Mouse (Mus musculus): ENCODE data around the gene Slc37a3. TPM values are rescaled to one million over a fixed set of nuclear protein-coding genes. Genes with fewer than 3 reads are reported as not detected.
A peak's percentile ranks its signal among the peaks of the same experiment; 100 is the strongest.

Gene Slc37a3
- total and polyA plus RNA-seq, 3 experiments: 9.2 to 19.3 (median 18.8) TPM

GRCm38 (mm10) chr6:39311786-39312185 lies 65.7 kb downstream of the Slc37a3 start:
- Histone ChIP-seq H3K4me1 (ENCODE audit: control insufficient read depth, insufficient read depth, low read length) (no peaks in the 10 kb centered on the region), H3K79me2 (replicated peaks; ENCODE audit: control insufficient read depth, insufficient read depth, low read length) (no peaks in the 10 kb centered on the region), H3K36me3 (ENCODE audit: control insufficient read depth, insufficient read depth, low read length) (no peaks in the 10 kb centered on the region), H3K9ac (ENCODE audit: low read depth, low read length) (no peak overlapping the region), H3K4me3 (no peak overlapping the region), H3K27ac (no peak overlapping the region), H3K27me3 (ENCODE audit: control insufficient read depth, insufficient read depth, low read length) (no peaks in the 10 kb centered on the region)
- 89% methylated on average over 3 of the region's 3 CpGs for WGBS
- intact Hi-C loops (cut with DNase I): no loop called here
- TF ChIP-seq EP300 (IDR thresholded peaks at IDR 0.05; ENCODE audit: insufficient read depth, low read depth, low read length) (no peak), CTCF (IDR thresholded peaks at IDR 0.05) (no peak), POLR2A (IDR thresholded peaks at IDR 0.05; ENCODE audit: insufficient read depth, low read depth, low read length) (no peak)
- DNase-seq: no peak

- no peak for DNase-seq
- Histone ChIP-seq H3K79me2 (replicated peaks; ENCODE audit: control insufficient read depth, insufficient read depth, low read length) (no peaks in the 10 kb centered on the region), H3K4me1 (ENCODE audit: control insufficient read depth, insufficient read depth, low read length) (no peaks in the 10 kb centered on the region), H3K9ac (ENCODE audit: low read depth, low read length) (no peak overlapping the region), H3K36me3 (ENCODE audit: control insufficient read depth, insufficient read depth, low read length) (no peaks in the 10 kb centered on the region), H3K27ac (no peak overlapping the region), H3K4me3 (no peak overlapping the region), H3K27me3 (ENCODE audit: control insufficient read depth, insufficient read depth, low read length) (no peaks in the 10 kb centered on the region)
- WGBS: 84% methylated on average over 6 of the region's 6 CpGs
- intact Hi-C loops (cut with DNase I): loop anchor here (5.0 kb wide), 1 partner anchor 47 kb away; no protein-coding TSS in a partner anchor
- TF ChIP-seq POLR2A (IDR thresholded peaks at IDR 0.05; ENCODE audit: insufficient read depth, low read depth, low read length): no peak
- TF ChIP-seq EP300 (IDR thresholded peaks at IDR 0.05; ENCODE audit: insufficient read depth, low read depth, low read length): no peak
- no peak for TF ChIP-seq CTCF (IDR thresholded peaks at IDR 0.05)
These were observed 73.1 kb downstream of the Slc37a3 start for GRCm38 (mm10) chr6:39304371-39304874.

GRCm38 (mm10) chr6:39301484-39301883 lies 76.0 kb downstream of the Slc37a3 start:
- Histone ChIP-seq H3K36me3 (ENCODE audit: control insufficient read depth, insufficient read depth, low read length) (no peaks in the 10 kb centered on the region), H3K27ac (no peak overlapping the region), H3K79me2 (replicated peaks; ENCODE audit: control insufficient read depth, insufficient read depth, low read length) (no peaks in the 10 kb centered on the region), H3K9ac (ENCODE audit: low read depth, low read length) (no peak overlapping the region), H3K4me3 (no peak overlapping the region), H3K27me3 (ENCODE audit: control insufficient read depth, insufficient read depth, low read length) (no peaks in the 10 kb centered on the region), H3K4me1 (ENCODE audit: control insufficient read depth, insufficient read depth, low read length) (no peaks in the 10 kb centered on the region)
- DNase-seq: no peak
- 92% methylated on average over 3 of the region's 3 CpGs for WGBS
- TF ChIP-seq EP300 (IDR thresholded peaks at IDR 0.05; ENCODE audit: insufficient read depth, low read depth, low read length): no peak
- intact Hi-C loops (cut with DNase I): loop anchor here (5.0 kb wide), 1 partner anchor 44 kb away; no protein-coding TSS in a partner anchor

- 98% methylated on average over 6 of the region's 6 CpGs for WGBS
- H3K36me3 ChIP-seq (ENCODE audit: control insufficient read depth, insufficient read depth, low read length): no peaks in the 10 kb centered on the region
- no peaks in the 10 kb centered on the region for H3K27me3 ChIP-seq (ENCODE audit: control insufficient read depth, insufficient read depth, low read length)
- H3K27ac ChIP-seq: no peak overlapping the region
- TF ChIP-seq CTCF (IDR thresholded peaks at IDR 0.05): no peak
- TF ChIP-seq POLR2A (IDR thresholded peaks at IDR 0.05; ENCODE audit: insufficient read depth, low read depth, low read length): no peak
- no peak for TF ChIP-seq EP300 (IDR thresholded peaks at IDR 0.05; ENCODE audit: insufficient read depth, low read depth, low read length)
- no peak overlapping the region for H3K9ac ChIP-seq (ENCODE audit: low read depth, low read length)
- no peaks in the 10 kb centered on the region for H3K79me2 ChIP-seq (replicated peaks; ENCODE audit: control insufficient read depth, insufficient read depth, low read length)
- intact Hi-C loops (cut with DNase I): no loop called here
- H3K4me1 ChIP-seq (ENCODE audit: control insufficient read depth, insufficient read depth, low read length): no peaks in the 10 kb centered on the region
- no peak for DNase-seq
- H3K4me3 ChIP-seq: no peak overlapping the region
These were observed 80.4 kb downstream of the Slc37a3 start for GRCm38 (mm10) chr6:39297079-39297478.

DNA sequence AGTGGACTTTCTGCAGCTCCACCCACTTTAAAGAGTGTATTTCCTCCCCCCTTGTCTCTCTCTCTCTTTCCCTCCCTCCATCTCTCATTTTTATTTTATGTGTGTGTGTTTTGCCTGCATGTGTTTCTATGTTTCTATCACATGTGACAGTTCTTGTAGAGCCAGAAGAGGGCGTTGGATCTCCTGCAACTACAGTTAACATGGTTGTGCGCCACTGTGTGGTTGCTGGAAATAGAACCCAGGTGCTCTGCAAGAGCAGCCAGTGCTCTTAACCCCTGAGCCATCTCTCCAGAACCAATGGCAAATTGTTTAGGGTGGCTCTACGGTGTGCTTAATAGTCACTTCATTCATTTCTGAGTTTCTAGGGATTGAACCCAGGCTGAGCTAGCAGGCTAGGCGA lies 81.0 kb downstream of the Slc37a3 start:
- H3K4me3 ChIP-seq: no peak overlapping the region
- TF ChIP-seq CTCF (IDR thresholded peaks at IDR 0.05) (peak; percentile 22), POLR2A (IDR thresholded peaks at IDR 0.05; ENCODE audit: insufficient read depth, low read depth, low read length) (no peak)
- H3K27ac ChIP-seq: no peak overlapping the region
- no peak overlapping the region for H3K9ac ChIP-seq (ENCODE audit: low read depth, low read length)
- H3K79me2 ChIP-seq (replicated peaks; ENCODE audit: control insufficient read depth, insufficient read depth, low read length): no peaks in the 10 kb centered on the region
- DNase-seq: no peak
- no peaks in the 10 kb centered on the region for H3K4me1 ChIP-seq (ENCODE audit: control insufficient read depth, insufficient read depth, low read length)
- 80% methylated on average over 4 of the region's 4 CpGs for whole genome bisulfite sequencing
- intact Hi-C loops (cut with DNase I): no loop called here
- H3K27me3 ChIP-seq (ENCODE audit: control insufficient read depth, insufficient read depth, low read length): no peaks in the 10 kb centered on the region
- H3K36me3 ChIP-seq (ENCODE audit: control insufficient read depth, insufficient read depth, low read length): no peaks in the 10 kb centered on the region

DNA sequence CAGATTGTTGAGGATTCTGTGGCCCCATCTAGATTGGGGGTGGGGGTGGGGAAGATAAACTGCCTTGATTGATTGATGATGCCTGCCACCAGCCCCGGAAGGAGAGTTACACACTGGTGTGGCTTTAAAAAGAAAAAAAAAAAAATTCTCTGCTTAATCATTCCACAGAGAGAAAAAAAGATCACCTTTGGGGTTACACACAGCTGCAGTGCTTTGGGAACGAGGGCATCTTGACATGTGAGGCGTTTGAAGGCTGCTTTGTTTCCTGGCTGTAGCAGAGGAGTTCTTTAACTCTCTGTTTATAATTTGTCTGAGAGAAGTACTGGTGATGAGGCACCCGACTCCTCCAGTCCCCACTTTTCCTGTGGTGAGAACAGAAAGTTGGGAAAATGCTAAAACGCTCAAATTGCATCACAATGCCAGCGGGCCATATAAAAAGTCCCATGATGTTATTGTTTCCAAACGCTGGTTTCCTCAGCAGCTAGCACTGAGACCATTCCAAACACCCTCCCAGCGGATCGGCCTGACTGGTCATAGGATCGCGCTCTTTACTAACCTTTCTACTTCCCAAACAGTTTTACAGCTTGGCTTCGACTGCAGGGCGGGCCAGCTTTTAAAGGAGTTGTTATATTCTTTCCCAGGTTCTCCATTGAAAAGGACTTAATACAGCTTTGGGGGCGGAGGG lies 81.6 kb downstream of the Slc37a3 start:
- no peak overlapping the region for H3K4me3 ChIP-seq
- DNase-seq: no peak
- no peaks in the 10 kb centered on the region for H3K79me2 ChIP-seq (replicated peaks; ENCODE audit: control insufficient read depth, insufficient read depth, low read length)
- H3K27ac ChIP-seq: no peak overlapping the region
- TF ChIP-seq EP300 (IDR thresholded peaks at IDR 0.05; ENCODE audit: insufficient read depth, low read depth, low read length): no peak
- TF ChIP-seq POLR2A (IDR thresholded peaks at IDR 0.05; ENCODE audit: insufficient read depth, low read depth, low read length): no peak
- no peak for TF ChIP-seq CTCF (IDR thresholded peaks at IDR 0.05)
- no peaks in the 10 kb centered on the region for H3K36me3 ChIP-seq (ENCODE audit: control insufficient read depth, insufficient read depth, low read length)
- H3K27me3 ChIP-seq (ENCODE audit: control insufficient read depth, insufficient read depth, low read length): no peaks in the 10 kb centered on the region
- no peaks in the 10 kb centered on the region for H3K4me1 ChIP-seq (ENCODE audit: control insufficient read depth, insufficient read depth, low read length)
- WGBS: 38% methylated on average over 14 of the region's 14 CpGs
- H3K9ac ChIP-seq (ENCODE audit: low read depth, low read length): no peak overlapping the region
- intact Hi-C loops (cut with DNase I): no loop called here

Measured in heart, adult 2 months (tissue).